Mouse (Mus musculus): ENCODE results near the gene Cys1.
"Not testable (repeated sequence)": the region's sequence is repeated elsewhere in the genome, so short reads cannot be mapped to it uniquely, and the experiment has no call there.

The Cys1 gene

DNA sequence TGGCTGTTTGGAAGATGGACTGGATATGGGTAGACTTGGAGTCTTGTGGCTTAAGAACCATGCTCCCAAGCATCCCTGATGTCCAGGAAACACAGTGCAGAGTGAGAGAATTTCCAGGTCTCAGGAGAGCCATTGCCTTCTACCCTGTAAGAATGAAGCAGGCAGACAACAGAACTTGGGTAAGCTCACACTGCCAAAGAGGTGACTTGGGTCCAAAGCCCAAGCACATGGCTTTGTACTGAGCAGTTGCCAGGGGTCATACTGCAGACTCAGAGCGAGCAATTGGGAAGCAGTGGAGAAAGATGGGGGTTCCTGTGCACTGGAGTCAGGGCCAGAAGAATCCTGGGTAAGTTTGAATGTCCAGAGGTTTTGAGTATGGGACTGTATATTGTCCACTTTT, 33.5 kb downstream of the Cys1 start:
- no peak for ATAC-seq (ENCODE audit: low TSS enrichment)

DNA sequence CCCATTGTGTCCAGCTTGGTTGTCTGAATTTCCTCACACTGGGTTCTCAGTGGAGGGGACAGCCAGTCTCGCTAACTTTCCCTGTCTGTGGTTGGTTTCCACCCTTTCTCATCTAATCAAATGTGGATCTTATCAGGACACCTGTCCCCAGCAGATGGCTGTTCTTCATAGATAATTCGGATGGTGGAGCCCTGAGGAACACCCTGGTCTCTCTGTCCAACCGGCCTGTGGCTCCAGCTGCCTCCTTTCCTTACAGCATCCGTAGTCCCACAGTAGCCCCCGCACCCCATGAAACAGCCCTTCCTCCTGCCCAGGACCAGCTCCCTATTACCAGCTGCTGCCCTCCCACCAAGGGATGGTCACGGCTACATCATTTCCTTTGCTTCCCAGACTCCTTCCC, 35.7 kb downstream of the Cys1 start:
- no peak for ATAC-seq (ENCODE audit: low TSS enrichment)

GRCm38 (mm10) chr12:24644125-24644571, 37.5 kb downstream of the Cys1 start:
- ATAC-seq (ENCODE audit: low TSS enrichment), result no peak

GRCm38 (mm10) chr12:24642370-24642802, 39.2 kb downstream of the Cys1 start:
- peak; percentile 70 for ATAC-seq (ENCODE audit: low TSS enrichment)

DNA sequence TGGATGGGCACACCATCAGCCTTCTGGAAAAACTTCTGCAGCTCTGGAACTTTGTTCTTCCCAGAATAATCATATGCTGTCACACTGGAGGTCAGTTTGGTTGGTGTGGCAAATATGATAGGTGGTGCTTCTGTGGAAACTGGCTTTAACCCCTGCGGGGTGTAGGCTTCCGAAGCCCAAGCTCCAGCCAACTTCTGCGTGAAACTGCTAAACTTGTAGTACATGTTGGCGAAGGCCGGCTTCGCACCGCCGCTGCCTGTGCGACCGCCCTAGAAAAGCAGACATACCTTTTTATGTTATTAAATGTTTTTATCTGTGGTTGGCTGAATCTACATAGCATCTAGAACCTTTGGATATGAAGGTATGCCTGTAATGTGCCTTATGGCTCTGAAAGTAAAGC, 42.8 kb downstream of the Cys1 start:
- ATAC-seq (ENCODE audit: low TSS enrichment), result not testable (repeated sequence)

GRCm38 (mm10) chr12:24634648-24635047, 47.0 kb downstream of the Cys1 start:
- ATAC-seq (ENCODE audit: low TSS enrichment), result no peak

GRCm38 (mm10) chr12:24634212-24634611, 47.4 kb downstream of the Cys1 start:
- ATAC-seq (ENCODE audit: low TSS enrichment), result no peak

GRCm38 (mm10) chr12:24633753-24634191, 47.8 kb downstream of the Cys1 start:
- no peak for ATAC-seq (ENCODE audit: low TSS enrichment)

GRCm38 (mm10) chr12:24632404-24632803, 49.2 kb downstream of the Cys1 start:
- no peak for ATAC-seq (ENCODE audit: low TSS enrichment)

DNA sequence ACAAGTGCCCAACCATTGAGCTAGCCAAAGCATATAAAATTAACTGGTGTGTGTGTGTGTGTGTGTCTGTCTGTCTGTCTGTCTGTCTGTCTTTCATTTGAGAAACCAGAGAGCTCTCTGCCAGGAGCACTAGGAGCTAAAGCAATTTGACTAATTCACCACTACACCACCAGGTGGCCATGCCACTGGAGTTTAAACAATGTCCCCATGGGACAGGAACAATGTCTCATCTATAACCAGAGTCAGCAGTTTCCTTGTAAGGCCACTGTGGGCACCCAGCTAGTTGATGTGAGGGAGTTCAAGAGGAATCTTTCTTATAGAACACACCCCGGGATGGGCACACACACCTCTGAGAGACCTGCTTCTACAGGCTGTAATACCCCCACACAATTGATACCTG, 51.4 kb downstream of the Cys1 start:
- no peak for ATAC-seq (ENCODE audit: low TSS enrichment)

DNA sequence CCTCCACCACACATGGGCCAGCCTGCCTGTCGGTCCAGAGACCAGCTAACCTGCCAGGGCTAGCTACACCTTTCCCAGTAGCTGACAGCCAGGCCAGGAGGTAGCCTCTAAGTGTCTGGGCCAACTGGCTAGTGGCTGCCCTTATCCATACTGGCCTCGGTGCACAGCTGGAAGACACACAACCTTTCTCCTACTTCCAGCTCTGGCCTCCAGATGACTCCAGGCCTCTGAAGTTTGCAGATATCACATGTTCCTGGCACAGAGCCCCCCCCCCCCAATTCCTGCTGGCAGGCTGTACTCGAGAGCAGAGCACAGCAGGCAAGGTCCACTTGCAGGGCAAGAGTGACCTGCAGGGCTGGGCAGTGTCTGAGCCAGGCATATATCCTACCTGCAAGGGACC, 54.4 kb downstream of the Cys1 start:
- ATAC-seq (ENCODE audit: low TSS enrichment), result no peak

DNA sequence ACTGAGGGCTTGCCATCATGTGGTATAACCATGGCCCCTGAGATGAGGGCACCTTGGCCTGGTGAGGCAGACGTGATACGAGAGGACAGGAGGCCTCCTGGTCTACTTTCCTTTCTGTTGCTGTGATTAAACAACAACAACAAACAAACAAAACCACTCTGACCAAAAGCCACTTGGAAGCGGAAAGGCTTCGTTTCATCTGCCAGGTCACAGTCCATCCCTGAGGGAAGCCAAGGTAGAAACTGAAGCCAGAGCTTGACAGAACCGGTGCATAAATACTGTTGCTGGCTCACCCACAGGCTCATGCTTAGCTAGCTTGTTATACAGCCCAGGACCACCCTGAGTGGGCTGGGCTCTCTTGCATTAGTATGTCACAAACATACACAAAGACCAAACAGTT, 55.2 kb downstream of the Cys1 start:
- no peak for ATAC-seq (ENCODE audit: low TSS enrichment)

DNA sequence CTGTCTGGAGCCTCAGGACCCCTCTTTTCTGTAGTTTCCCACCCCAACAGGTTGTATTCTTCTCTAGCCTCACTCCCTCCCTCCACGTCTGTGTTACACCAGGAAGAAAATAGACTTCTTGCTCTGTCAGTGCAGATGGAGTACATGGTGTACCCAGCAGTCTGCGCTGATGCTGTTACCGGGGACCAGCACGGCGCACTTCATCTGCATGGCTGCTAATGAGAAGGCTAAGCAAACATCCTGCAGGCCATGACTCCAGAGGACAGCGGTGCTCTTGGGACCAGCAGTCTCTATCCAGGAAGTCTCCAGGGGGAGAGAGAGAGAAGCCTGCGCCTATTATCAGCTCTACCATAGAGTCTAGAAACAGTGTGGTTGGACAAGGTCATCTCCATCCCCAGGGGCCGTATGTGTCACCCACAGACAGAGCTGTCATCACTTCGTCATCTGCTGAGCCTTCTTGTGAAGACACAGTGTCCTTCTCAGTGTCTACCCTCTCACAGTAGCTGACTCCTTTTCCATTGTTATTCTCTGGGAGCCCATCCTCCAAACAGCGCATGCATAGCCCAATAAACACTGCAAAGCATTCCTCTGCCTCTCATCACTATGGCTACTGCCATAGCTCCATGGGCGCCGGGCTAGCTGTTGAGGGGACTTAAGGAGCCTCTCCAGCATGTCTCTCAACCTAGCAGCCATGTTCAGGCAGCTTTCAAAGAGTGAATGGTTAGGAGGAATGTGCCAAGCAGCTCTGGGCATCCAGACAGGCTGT, 57.9 kb downstream of the Cys1 start:
- no peak for ATAC-seq (ENCODE audit: low TSS enrichment)

- no peak for ATAC-seq (ENCODE audit: low TSS enrichment)
These were observed 62.2 kb downstream of the Cys1 start for GRCm38 (mm10) chr12:24619436-24619835.

Measured in frontal cortex, adult (tissue).